Mouse (Mus musculus) large intestine, adult 2 months (tissue): ENCODE measurements around the gene Actl7b. TPM values are rescaled to one million over a fixed set of nuclear protein-coding genes. Genes with fewer than 3 reads are reported as not detected.

ENCODE experiments used
- DNase-seq: peaks from one replicate; pipeline ENCODE4 v3.0.0-alpha.2; 2012; ENCODE audit warnings: low read depth, low spot score
- WGBS: fragments of 180-500 bp; shearing (Covaris S2); methylation state at CpG from one replicate; pipeline ENCODE4 v1.1.7; 2018; 5-methylcytosine and 5-hydroxymethylcytosine counted together
- polyA plus RNA-seq: library from polyadenylated mRNA; depleted of rRNA; stranded (reverse); fragments of >200 nt; gene quantifications from 2 replicates; pipeline ENCODE4 v1.2.3, GENCODE M21; 2012; rRNA removed

Actl7b gene
- 0.12 TPM in 1 of 2 replicates, not detected in the other for polyA plus RNA-seq

- WGBS, result 93% methylated on average over 13 of the region's 13 CpGs
- no peak for DNase-seq
Observed at GRCm38 (mm10) chr4:56741041-56741493, at the start of gene Actl7b. TSS of gene Actl7b (minus strand) at chr4:56741443.

- no peak for DNase-seq
- WGBS, result 27% methylated on average over 1 of the region's 1 CpGs
Observed at GRCm38 (mm10) chr4:56771065-56771464, 29.8 kb upstream of the Actl7b start.

- no peak for DNase-seq
Observed at GRCm38 (mm10) chr4:56768913-56769312, 27.7 kb upstream of the Actl7b start.

GRCm38 (mm10) chr4:56767861-56768284, 26.6 kb upstream of the Actl7b start:
- DNase-seq, result no peak
- 44% methylated on average over 5 of the region's 5 CpGs for WGBS

More at GRCm38 (mm10) chr4:56768913-56769312, 27.7 kb upstream of the Actl7b start:
- WGBS, result 82% methylated on average over 7 of the region's 7 CpGs

GRCm38 (mm10) chr4:56757693-56758092, 16.4 kb upstream of the Actl7b start:
- WGBS, result 81% methylated on average over 1 of the region's 1 CpGs
- DNase-seq, result no peak

DNA sequence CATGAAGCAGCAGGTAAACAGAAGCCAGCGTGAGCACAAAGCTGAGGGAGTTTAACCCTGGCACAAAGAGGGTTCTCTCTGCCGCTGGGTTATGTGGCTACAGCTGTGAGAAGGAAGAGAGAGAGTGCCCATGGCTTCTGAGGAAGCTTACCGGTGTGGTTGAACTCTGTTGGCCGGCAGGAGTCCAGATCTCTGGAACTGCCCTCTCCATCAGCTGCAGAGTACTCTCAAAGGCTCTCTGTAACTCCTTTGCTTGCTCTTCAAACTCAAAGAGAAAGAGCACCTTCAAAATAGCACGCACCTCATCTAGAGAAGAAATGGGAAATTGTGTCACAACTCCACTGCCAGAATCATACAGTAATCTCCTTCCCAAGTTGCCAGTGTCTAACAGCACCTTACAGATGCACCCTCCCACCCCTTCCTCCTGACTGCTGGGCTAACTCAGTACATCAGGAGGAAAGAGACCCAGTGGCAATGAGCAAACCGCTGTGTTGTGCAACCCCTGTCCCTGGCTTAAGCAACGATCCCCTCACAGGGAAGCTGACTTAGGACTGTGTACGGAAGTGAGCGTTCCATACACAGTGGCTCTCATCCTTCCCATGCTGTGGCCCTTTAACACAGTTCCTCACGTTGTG, 15.8 kb upstream of the Actl7b start:
- no peak for DNase-seq
- WGBS, result 88% methylated on average over 10 of the region's 10 CpGs

- no peak for DNase-seq
- WGBS, result 93% methylated on average over 5 of the region's 5 CpGs
Observed at GRCm38 (mm10) chr4:56756021-56756420, 14.8 kb upstream of the Actl7b start.

- DNase-seq, result no peak
- 96% methylated on average over 9 of the region's 9 CpGs for WGBS
Observed at GRCm38 (mm10) chr4:56747456-56747855, 6.2 kb upstream of the Actl7b start.

DNA sequence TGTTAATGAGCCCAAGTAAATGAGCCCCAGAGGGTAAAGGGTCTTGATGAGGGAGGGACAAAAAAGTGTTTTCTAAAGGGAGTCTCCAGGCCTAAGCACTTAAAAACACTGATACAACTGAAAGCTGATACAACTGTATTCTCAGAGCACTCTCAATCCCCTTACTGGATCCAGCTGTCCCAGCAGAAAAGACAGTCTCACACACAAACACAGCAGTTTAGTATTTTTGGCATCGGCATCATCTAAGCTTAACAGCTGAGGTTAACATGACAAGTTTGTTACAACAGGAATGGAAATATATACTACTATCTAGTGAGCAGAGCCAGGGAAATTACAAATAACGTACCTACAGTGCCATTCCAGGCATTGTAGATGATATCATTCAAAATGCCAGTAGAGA, 5.1 kb upstream of the Actl7b start:
- no peak for DNase-seq
- WGBS, result 86% methylated on average over 2 of the region's 2 CpGs

GRCm38 (mm10) chr4:56743363-56744195, 2.3 kb upstream of the Actl7b start, which contains the start of gene Actl7a:
TSS of gene Actl7a (plus strand) at chr4:56743413.
- WGBS, result 95% methylated on average over 21 of the region's 21 CpGs
- DNase-seq, result no peak

DNA sequence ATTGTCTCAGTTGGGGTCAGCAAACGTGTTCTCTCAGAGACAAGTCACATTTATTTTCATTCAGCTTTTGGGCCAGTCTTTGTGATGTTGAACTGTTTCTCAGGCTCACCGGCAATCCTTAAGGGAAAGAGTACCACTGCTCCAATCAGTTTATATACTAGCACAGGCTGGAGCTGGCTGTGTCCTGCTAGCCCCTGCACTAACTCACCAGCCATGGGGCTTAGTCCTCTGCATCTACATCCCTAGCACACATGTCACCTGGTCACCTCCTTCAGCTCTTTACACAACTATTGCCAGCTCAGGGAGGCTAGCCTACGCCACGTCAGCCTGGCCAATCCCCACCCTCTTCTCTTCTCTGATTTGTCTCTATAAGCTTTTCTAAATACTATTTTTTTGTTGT, 1.5 kb upstream of the Actl7b start:
- DNase-seq, result no peak
- WGBS, result 84% methylated on average over 4 of the region's 4 CpGs

DNA sequence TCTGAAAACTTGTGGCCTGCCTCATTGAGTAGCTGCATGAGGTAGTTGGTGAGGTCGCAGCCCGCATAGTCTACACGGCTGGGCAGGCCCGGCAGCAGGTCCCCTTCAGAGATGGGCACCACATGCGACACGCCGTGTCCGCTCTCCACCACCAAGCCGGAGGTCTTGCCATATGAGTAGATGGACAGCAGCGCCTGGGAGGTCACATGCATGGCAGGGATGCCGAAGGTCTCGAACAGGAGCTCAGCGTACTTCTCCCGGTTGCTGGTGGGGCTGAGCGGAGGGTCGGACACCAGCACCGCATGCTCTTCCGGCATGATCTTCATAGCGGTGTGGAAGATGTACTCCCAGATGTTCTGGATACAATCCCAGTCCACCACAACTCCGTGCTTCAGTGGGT, 632 bp downstream of the Actl7b start:
- 96% methylated on average over 20 of the region's 20 CpGs for WGBS
- no peak for DNase-seq

GRCm38 (mm10) chr4:56740020-56740485, 1.2 kb downstream of the Actl7b start, which contains the start of gene Gm26657:
TSS of gene Gm26657 (plus strand) at chr4:56740070.
- DNase-seq, result no peak
- 84% methylated on average over 18 of the region's 18 CpGs for WGBS

DNA sequence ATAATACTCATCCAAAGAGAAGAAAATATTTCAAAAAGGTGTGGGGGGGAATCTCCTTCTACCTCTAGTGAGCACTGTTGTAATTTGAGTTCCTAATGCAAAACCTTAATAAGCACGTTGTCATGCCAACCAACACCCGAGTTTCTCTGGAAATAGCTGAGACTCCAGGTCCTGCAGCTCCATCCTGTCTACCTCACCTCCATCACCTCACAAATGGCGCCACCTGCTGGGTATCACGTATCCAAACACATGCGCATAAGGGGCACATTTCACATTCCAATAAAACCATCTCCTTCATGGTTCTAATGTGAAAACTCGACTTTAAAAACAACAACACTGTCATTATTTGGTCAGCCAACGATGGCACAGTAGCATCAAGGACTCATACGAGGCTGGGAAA, 15.4 kb downstream of the Actl7b start:
- WGBS, result 64% methylated on average over 8 of the region's 8 CpGs
- DNase-seq, result no peak

DNA sequence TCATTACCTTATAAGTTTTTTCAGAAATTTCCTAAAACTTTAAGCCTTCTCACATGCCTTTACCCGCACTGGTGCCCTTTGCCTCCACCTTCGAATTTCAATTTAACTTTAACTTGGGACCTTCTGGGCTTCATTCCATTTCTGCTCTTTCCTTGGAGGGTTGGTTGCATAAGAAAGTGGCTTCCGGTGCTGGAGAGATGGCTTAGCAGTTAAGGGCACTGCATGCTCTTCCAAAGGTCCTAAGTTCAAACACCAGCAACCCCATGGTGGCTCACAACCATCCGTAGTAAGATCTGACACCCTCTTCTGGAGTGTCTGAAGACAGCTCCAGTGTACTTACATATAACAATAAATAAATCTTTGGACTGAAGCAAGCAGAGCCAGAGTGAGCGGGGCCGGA, 18.0 kb downstream of the Actl7b start:
- 85% methylated on average over 6 of the region's 6 CpGs for WGBS
- DNase-seq, result no peak

- no peak for DNase-seq
- 31% methylated on average over 6 of the region's 6 CpGs for WGBS
Observed at GRCm38 (mm10) chr4:56722346-56722745, 18.9 kb downstream of the Actl7b start.

DNA sequence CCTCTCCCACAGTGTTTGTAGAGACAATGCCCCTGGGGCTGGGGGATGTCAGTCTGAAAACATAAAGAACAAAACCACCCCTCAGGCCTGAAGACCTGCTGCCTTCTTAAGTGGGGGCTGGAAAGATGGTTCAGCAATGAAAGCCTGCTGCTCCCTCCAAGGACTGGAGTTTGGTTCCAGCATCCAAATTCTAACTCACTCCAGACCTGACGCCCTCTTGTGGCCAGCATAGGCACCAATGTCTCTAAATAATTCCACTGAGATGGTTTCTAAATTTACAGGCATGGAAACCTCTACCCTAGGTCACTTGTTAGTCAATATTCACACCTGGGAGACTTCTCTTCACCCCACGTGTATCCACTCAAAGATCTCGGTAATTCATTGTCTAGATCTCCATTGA, 19.8 kb downstream of the Actl7b start:
- no peak for DNase-seq
- 32% methylated on average over 3 of the region's 3 CpGs for WGBS

DNA sequence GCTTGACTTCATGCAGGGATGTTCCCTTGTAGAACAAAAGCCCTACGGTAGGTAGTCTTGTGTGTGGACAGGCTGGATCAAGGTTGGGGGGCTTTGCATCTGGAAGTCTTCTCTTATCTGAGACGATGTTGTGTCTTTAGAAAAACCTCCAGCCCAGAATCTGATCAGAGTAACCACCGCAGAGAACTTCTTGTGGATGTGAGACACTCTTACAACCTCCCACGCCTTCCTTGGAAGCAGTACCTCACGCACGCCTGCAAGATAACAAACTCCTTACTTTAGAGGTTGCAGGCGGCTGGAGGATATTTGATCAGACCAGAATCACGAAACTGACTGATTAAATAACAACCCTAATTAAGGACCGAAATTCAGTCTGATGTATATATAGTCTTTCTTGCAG, 20.8 kb downstream of the Actl7b start:
- 68% methylated on average over 9 of the region's 9 CpGs for WGBS
- no peak for DNase-seq

- WGBS, result 64% methylated on average over 9 of the region's 9 CpGs
- no peak for DNase-seq
Observed at GRCm38 (mm10) chr4:56719456-56719855, 21.8 kb downstream of the Actl7b start.

DNA sequence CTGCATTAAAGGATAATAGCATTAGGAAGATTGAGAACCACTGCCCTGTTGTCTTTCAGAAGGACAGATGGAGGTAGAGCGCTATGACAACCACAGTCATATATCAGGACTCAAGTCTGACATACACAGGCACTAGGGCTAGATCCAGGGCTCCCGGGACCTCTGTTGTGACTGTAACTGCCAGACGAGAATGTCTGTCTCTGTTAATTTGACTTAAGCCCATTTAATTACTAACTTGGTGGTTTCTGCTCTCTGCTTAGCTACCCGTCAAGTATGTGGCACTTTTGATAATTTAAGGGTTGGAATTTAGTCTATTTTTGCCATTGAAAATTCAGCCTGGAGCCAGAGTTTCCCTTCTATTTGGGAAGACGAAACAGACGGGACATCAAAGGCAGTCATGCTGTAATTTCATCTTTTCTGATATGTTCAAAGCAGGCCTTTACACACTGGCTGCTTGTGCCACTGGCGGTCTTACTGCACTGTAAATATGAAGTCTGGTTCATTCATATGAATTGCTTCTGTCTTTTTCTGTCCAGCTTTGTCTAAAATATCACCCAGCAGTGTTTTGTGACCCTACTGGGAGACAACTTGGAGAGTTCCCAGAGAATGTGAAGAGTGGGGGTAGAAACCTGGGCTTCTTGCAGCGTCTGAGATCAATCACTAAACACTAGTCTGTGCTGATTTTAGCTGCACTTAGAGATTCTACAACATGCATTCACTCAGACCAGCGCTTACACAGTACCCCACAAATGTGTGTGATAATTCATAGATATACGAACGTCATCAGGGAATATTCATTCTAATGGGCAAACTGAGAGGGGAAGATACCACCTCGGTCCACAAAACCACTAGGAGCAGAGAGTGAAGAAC, 22.4 kb downstream of the Actl7b start:
- WGBS, result 72% methylated on average over 12 of the region's 12 CpGs
- DNase-seq, result no peak
